Mouse (Mus musculus) heart, postnatal 36 days (tissue): ENCODE measurements at regions not wholly inside any gene's neighbourhood (a gene's known extent, or its start where the extent isn't known, plus 50 kb on each side); places are given as distances from the start of the nearest gene placed in this dataset.

Source experiments
- DNase-seq, 2 experiments: peaks; one replicate each; pipeline ENCODE4 v3.0.0; 2021 to 2022
- intact Hi-C: fragments of 180-260 bp; cut with DNase I; formaldehyde crosslinking; loops from one replicate; pipeline ENCODE4 v1.15.1; 2025

DNA sequence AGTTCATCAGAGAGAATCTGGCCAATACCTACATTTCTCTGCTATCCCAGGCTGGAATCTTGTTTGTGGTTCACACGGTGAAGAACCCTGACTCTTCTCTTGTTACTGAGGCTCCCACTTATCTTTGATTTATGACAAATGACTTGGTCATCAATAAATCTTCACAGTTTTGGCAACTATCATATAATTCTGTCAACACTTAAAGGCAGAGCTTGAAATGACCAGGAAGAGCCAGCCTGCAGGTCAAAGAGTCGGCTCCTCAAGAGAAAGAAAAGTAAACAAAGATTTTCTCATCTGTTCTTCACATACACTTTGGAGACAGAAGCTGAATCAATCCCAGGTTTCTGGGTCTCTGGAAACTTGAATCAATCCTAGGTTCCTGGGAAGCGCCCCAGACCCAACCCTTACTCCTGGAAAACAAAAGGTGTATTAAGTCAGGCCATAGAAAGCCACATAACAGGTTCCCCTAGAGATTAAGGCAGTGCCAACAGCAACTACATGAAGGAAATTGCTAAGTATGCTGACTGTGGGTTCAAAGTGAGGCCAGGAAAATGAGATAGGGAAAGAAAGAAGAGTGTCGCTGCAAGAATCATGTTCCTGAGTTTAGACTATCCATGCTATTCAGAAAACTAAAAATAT lies 56.7 kb upstream of the Mad2l1 start:
- intact Hi-C loops = no loop called here
- no peak for DNase-seq

DNA sequence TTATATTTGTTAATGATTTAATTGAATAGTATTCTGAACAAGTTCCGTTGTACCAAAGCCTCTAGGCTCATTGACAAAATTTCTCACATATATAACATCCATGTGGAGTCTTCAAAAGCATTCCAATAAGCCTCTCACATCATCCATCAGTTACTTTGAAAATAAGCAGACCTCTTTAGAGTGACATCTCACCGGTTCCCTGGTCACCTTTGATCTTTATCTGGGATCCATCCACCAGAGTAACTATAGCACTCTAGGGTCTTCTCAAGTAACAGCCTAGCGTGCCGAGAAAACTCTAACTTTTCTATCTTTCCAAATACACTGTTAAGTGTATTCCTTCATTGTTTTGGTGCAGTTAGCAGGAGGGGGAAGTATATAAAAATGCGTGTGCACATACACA lies 55.6 kb upstream of the Mad2l1 start:
- DNase-seq = no peak
- intact Hi-C loops = no loop called here

DNA sequence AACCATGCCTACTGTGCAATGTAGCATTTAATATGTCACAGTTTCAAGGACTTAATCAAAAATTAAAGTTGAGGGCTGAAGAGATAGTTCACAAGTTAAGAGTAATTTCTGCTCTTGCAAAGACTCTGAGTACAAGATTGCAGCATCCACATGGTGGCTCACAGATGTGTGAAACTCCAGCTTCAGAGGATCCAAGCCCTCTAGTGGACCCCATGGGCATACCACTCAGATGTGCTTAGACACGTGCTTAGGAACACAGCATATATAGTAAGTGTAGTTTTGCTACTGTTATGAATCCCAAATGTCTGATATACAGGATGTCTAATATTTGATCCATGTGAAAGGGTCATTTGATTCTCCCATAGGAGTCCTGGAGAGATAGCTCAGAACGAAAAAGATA lies 55.0 kb upstream of the Mad2l1 start:
- no peak for DNase-seq
- intact Hi-C loops = no loop called here

DNA sequence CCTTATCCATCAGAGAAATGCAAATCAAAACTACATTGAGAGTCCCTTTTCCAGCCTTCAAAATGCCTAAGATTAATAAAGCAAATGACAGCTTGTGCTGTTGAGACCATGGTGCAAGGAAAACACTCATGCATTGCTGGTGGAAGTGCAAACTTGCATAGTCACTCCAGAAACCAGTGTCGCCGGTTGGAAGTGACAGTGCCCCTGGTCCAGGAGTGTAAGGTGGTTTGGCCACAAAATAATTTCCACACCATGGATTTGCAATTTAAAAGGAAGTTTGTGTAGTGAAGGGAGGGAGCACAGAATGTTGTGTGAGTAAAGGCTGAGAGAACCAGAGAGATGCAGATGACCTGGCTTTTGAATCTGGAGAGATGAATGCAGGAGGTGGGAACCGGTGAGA lies 52.4 kb upstream of the Mad2l1 start:
- no peak for DNase-seq
- intact Hi-C loops = no loop called here
